Mouse (Mus musculus) liver, embryonic 12.5 days (tissue): ENCODE data around the gene Actrt1. TPM values are rescaled to one million over a fixed set of nuclear protein-coding genes. Genes with fewer than 3 reads are reported as not detected.

Source experiments
- ATAC-seq: fragments of 200-750 bp; cut with Nextera tagmentation; 2 replicates; pipeline ENCODE4 v1.8.0; 2017; ENCODE audit warnings: moderate number of reproducible peaks, mild to moderate bottlenecking, moderate library complexity
- H3K27ac ChIP-seq: fragments of 300-500 bp; sonication (generic); 2 replicates; pipeline ENCODE4 v1.5.1; 2016; ENCODE audit warnings: mild to moderate bottlenecking
- H3K27me3 ChIP-seq: fragments of 300-500 bp; sonication (generic); replicated peaks from 2 replicates; pipeline ENCODE4 v1.6.1; 2016; ENCODE audit warnings: mild to moderate bottlenecking, moderate library complexity
- H3K36me3 ChIP-seq: fragments of 300-500 bp; sonication (generic); 2 replicates; pipeline ENCODE4 v1.6.1; 2016; ENCODE audit warnings: mild to moderate bottlenecking, moderate library complexity
- H3K4me1 ChIP-seq: fragments of 300-500 bp; sonication (generic); 2 replicates; pipeline ENCODE4 v1.6.1; 2016
- H3K4me2 ChIP-seq: fragments of 300-500 bp; sonication (generic); 2 replicates; pipeline ENCODE4 v1.6.1; 2016; ENCODE audit warnings: mild to moderate bottlenecking, moderate library complexity
- H3K4me3 ChIP-seq: fragments of 300-500 bp; sonication (generic); 2 replicates; pipeline ENCODE4 v1.5.1; 2016; ENCODE audit warnings: mild to moderate bottlenecking, moderate library complexity
- H3K9ac ChIP-seq: fragments of 300-500 bp; sonication (generic); 2 replicates; pipeline ENCODE4 v1.6.1; 2016; ENCODE audit warnings: mild to moderate bottlenecking, moderate library complexity
- H3K9me3 ChIP-seq: fragments of 300-500 bp; sonication (generic); replicated peaks from 2 replicates; pipeline ENCODE4 v1.6.1; 2016; ENCODE audit warnings: mild to moderate bottlenecking, moderate library complexity
- WGBS: fragments of 180-500 bp; shearing (Covaris S2); methylation state at CpG from one replicate; pipeline ENCODE4 v1.1.7; 2016; ENCODE audit not compliant: insufficient replicate concordance; 5-methylcytosine and 5-hydroxymethylcytosine counted together
- polyA plus RNA-seq: library from polyadenylated mRNA; unstranded; fragments of >200 nt; fragmentation: Nextera tagmentation; extraction: Ambion mirVana; gene quantifications from 2 replicates; pipeline ENCODE4 v1.2.1, GENCODE M21; 2016

Actrt1 gene
- polyA plus RNA-seq, result not detected in 2 replicates

GRCm38 (mm10) chrX:46328707-46329106, at the start of gene Actrt1:
Actrt1 (plus strand) TSS chrX:46329007.
- Histone ChIP-seq H3K27ac (no peak within 1 kb of the TSS), H3K4me3 (no peak within 1 kb of the TSS), H3K9me3 (no peaks in the 10 kb centered on the region), H3K4me1 (no peaks in the 10 kb centered on the region), H3K36me3 (no peaks in the 10 kb centered on the region), H3K9ac (no peak within 1 kb of the TSS), H3K4me2 (no peak within 1 kb of the TSS), H3K27me3 (no peaks in the 10 kb centered on the region)
- no peak for ATAC-seq

GRCm38 (mm10) chrX:46331463-46332115, 2.8 kb downstream of the Actrt1 start:
- Histone ChIP-seq H3K4me1 (no peaks in the 10 kb centered on the region), H3K9ac (no peak overlapping the region), H3K27ac (no peak overlapping the region), H3K36me3 (no peaks in the 10 kb centered on the region), H3K4me3 (no peak overlapping the region), H3K9me3 (no peaks in the 10 kb centered on the region), H3K27me3 (no peaks in the 10 kb centered on the region), H3K4me2 (no peak overlapping the region)
- no peak for ATAC-seq
- 33% methylated on average over 1 of the region's 1 CpGs for WGBS
